Mouse (Mus musculus) B cell, adult 67 days (primary cell): ENCODE data around the gene Polq. TPM values are rescaled to one million over a fixed set of nuclear protein-coding genes. Genes with fewer than 3 reads are reported as not detected.

ENCODE experiments used
- total RNA-seq, 2 experiments: library from RNA; stranded (reverse); gene quantifications; 4 replicates each; pipeline ENCODE4 v1.2.4; 2023

Polq gene
- total RNA-seq: 1 to 10 TPM; 6.1 to 8.1 TPM

GRCm38 (mm10) chr16:37011061-37011921 is at the start of gene Polq:
Gene Polq (plus strand): TSS chr16:37011786.

GRCm38 (mm10) chr16:36989999-36990625 is 21.5 kb upstream of the Polq start, which contains the start of gene Fbxo40:
Gene Fbxo40 (minus strand): TSS chr16:36990467.

Other genes with a start within 250 kb of the Polq start
- gene Slc15a2, start 226.8 kb upstream of the Polq start, total RNA-seq: 10 to 100 TPM; 14.0 to 27.3 TPM
- gene Iqcb1, start 183.4 kb upstream of the Polq start, total RNA-seq: 10 to 100 TPM; 66.9 to 72.6 TPM
- gene Eaf2, start 136.8 kb upstream of the Polq start, total RNA-seq: 10 to 100 TPM; 13.5 to 14.1 TPM
- 10 to 100 TPM; 35.6 to 45.4 TPM for gene Golgb1, start 136.6 kb upstream of the Polq start, total RNA-seq
- gene Hcls1, start 76.8 kb upstream of the Polq start, total RNA-seq: 100 to 1,000 TPM; 346 to 360 TPM
- gene Fbxo40, start 21.3 kb upstream of the Polq start, total RNA-seq: 1 to 10 TPM in 1 of 2 experiments, under 1 TPM in 1; 0.74 to 1.4 TPM